Mouse (Mus musculus) Muller cell, postnatal 12 days (primary cell): ENCODE measurements around the gene Try10.
"Not testable (repeated sequence)": the region's sequence is repeated elsewhere in the genome, so short reads cannot be mapped to it uniquely, and the experiment has no call there.

Experiments
- DNase-seq: peaks from one replicate; pipeline ENCODE4 v3.0.0-alpha.2; 2015; ENCODE audit errors: inconsistent ontology term

Gene Try10

DNA sequence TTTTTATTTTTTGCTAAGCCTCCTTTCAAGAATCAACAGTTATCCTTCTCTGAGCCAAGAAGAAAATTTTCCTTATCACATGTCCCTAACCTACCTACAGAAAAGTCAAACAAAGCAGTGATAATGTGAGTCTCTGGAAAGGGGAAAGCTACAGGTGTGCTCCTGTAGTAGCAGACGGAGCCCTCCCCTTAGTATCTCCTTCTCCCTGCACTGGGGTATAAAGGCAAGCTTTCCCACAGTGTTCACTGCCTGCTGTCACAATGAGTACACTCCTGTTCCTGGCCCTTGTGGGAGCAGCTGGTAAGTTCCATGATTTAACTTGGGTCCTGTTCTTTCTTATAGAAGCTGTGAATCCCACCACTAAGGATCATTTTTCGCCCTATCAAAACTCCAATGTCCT, at the start of gene Try10:
TSS of gene Try10 (plus strand) at position 174 of the 400 bp plus-strand sequence.
- no peak for DNase-seq

DNA sequence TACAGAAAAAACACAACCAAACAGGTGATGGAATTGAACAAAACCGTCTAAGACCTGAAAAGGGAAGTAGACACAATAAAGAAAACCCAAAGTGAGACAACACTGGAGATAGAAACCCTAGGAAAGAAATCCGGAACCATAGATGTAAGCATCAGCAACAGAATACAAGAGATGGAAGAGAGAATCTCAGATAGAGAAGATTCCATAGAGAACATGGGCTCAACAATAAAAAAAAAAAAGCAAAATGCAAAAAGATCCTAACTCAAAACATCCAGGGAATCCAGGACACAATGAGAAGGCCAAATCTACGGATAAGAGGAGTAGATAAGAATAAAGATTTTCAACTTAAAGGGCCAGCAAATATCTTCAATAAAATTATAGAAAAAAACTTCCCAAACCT, 37.2 kb upstream of the Try10 start, which contains the start of gene Try5:
TSS of gene Try5 (minus strand) at position 101 of the 400 bp plus-strand sequence.
- DNase-seq, result not testable (repeated sequence)

DNA sequence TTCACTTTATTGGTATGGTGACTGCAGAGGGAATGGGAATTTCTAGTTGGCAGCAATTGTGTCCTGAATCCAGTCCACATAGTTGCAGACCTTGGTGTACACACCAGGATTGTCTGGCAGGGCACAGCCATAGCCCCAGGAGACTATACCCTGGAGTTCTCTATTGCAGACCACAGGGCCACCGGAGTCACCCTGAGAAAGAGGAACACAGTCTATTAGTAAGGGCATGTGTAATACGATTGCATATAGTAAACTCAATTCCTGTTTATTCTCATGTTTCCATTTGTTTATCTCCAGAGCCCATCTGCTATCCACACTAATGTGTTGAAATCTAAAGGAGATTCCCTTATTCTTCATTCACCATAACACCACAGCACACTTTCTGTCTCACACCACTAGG, 19.9 kb downstream of the Try10 start:
- DNase-seq, result not testable (repeated sequence)

DNA sequence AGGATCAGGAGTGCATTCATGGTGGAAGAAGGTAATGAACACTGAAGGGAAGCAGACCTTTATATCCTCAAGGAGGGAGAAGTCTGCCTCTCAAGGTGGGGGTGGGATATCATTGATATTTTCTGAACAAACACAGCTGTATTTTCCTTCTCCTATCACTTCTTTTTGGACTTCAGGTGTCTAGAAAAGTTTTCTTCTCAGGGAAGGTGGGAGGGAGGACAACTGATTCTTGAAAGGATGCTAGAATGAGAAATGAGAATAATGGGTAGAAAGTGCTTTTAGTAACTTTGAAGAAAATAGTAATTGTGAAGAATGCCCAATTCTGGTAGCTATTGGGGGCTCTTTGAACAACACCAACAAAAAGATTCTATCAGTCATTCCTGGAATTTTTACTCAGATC, 23.7 kb downstream of the Try10 start, which contains the start of gene Prss3:
TSS of gene Prss3 (minus strand) at position 101 of the 400 bp plus-strand sequence.
- DNase-seq, result not testable (repeated sequence)

DNA sequence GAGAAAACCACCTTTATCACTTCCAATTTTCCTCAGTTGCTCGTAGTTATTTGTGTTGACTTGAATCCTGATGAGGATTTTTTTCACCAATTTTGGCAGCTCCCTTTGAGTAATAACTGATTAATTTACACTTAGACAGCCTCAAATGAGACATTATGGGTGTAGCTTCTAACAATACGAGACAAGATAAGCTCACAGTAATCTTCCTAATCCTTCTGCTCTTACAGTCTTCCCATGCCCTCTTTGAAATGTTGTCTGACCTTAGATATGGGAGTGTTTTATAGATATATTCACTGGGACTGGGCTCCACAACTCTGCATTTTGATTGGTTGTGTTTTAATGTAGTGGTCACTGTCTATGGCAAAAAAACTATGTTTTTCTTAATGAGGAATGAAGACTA, 32.9 kb downstream of the Try10 start:
- DNase-seq, result no peak

DNA sequence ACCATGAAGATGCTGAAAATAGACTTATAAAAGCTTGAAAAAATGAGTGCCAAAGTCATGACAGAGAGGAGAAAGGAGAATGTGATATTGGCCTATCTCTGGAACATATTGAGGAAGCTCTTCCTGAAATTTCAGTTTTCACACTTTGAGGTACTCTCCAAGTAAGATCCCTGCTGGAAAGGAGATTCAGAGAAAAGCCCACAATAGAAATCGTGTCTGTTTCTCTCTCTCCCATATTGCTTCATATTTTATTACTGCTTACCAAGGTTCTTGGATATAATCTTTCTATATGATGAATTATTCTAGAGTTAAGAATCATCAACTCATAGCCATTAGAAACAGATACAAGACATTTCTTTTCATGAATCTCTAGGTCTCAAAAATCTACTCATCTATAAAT, 37.7 kb downstream of the Try10 start:
- DNase-seq, result not testable (repeated sequence)

DNA sequence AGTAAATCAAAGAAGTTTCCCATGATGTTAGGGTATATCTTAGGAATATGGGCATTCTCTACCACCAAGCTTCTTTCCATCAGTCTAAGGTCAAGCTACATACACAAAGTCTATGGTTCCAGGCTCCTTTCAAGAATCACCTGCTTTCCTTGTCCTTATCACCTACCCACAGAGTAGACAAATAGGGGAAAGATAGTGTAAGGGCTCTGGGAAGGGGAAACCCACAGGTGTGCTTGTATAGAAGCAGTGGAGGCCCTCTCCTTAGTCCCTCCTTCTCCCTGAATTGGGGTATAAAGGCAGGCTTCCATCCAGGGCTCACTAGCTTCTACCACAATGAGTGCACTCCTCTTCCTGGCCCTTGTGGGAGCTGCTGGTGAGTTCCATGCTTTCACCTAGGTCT, 38.2 kb downstream of the Try10 start, which contains the start of gene Gm5771:
TSS of gene Gm5771 (plus strand) at position 301 of the 400 bp plus-strand sequence.
- not testable (repeated sequence) for DNase-seq
